Mouse (Mus musculus) lung, embryonic 14.5 days (tissue): Measurements from ENCODE around the gene Kcng4. TPM values are rescaled to one million over a fixed set of nuclear protein-coding genes. Genes with fewer than 3 reads are reported as not detected.

Source experiments
- ATAC-seq: fragments of 200-750 bp; cut with Nextera tagmentation; 2 replicates; pipeline ENCODE4 v1.8.0; 2017; ENCODE audit warnings: mild to moderate bottlenecking, moderate TSS enrichment, moderate library complexity; ENCODE audit not compliant: insufficient read depth
- DNase-seq: peaks from one replicate; pipeline ENCODE4 v3.0.0-alpha.2; 2015
- H3K27ac ChIP-seq: fragments of 300-500 bp; sonication (generic); 2 replicates; pipeline ENCODE4 v1.5.1; 2014; ENCODE audit warnings: low read depth, mild to moderate bottlenecking, moderate library complexity
- H3K27me3 ChIP-seq: fragments of 300-500 bp; sonication (generic); 2 replicates; pipeline ENCODE4 v1.6.1; 2014; ENCODE audit warnings: low read length, control low read depth; ENCODE audit not compliant: insufficient read depth
- H3K36me3 ChIP-seq: fragments of 300-500 bp; sonication (generic); 2 replicates; pipeline ENCODE4 v1.6.1; 2014; ENCODE audit warnings: control low read depth; ENCODE audit not compliant: insufficient read depth
- H3K4me1 ChIP-seq: fragments of 300-500 bp; sonication (generic); 2 replicates; pipeline ENCODE4 v1.6.1; 2014; ENCODE audit warnings: antibody characterized with exemption, control low read depth; ENCODE audit not compliant: insufficient read depth
- H3K4me2 ChIP-seq: fragments of 300-500 bp; sonication (generic); 2 replicates; pipeline ENCODE4 v1.6.1; 2014; ENCODE audit warnings: mild to moderate bottlenecking
- H3K4me3 ChIP-seq: fragments of 300-500 bp; sonication (generic); 2 replicates; pipeline ENCODE4 v1.5.1; 2014; ENCODE audit warnings: low read depth, low read length
- H3K9ac ChIP-seq: fragments of 300-500 bp; sonication (generic); 2 replicates; pipeline ENCODE4 v1.6.1; 2014
- H3K9me3 ChIP-seq: fragments of 300-500 bp; sonication (generic); 2 replicates; pipeline ENCODE4 v1.6.1; 2016; ENCODE audit warnings: low read depth, low read length, control low read depth
- CTCF ChIP-seq: IDR thresholded peaks from 2 replicates; pipeline ENCODE4 v1.5.1; 2016; ENCODE audit warnings: antibody characterized with exemption, low read depth
- WGBS: fragments of 180-500 bp; shearing (Covaris S2); extraction: QIAGEN DNeasy Blood & Tissue Kit; methylation state at CpG from one replicate; pipeline ENCODE4 v1.1.7; 2014; 5-methylcytosine and 5-hydroxymethylcytosine counted together
- polyA plus RNA-seq: library from polyadenylated mRNA; unstranded; fragments of >200 nt; fragmentation: Nextera tagmentation; extraction: Ambion mirVana; gene quantifications from 2 replicates; pipeline ENCODE4 v1.2.1, GENCODE M21; 2014

Kcng4 gene
- polyA plus RNA-seq, 1 experiment from 2014 or later: not detected

- Histone ChIP-seq H3K4me3 (no peak overlapping the region), H3K36me3 (0 out of 2 replicates have a peak, but pooled peaks cover under 1% of the 10 kb centered on the region), H3K9me3 (no peaks in the 10 kb centered on the region), H3K27me3 (no peaks in the 10 kb centered on the region), H3K27ac (no peak overlapping the region), H3K4me2 (no peak overlapping the region), H3K9ac (no peak overlapping the region), H3K4me1 (no peaks in the 10 kb centered on the region)
- no peak for DNase-seq
- no peak for ATAC-seq
- 90% methylated on average over 7 of the region's 7 CpGs for WGBS
- no peak for TF ChIP-seq CTCF
Observed at GRCm38 (mm10) chr8:119591456-119591855, 44.0 kb downstream of the Kcng4 start.

GRCm38 (mm10) chr8:119590348-119590747 is 45.1 kb downstream of the Kcng4 start:
- H3K4me2 ChIP-seq: no peak overlapping the region
- ATAC-seq: no peak
- no peak for DNase-seq
- no peaks in the 10 kb centered on the region for H3K27me3 ChIP-seq
- H3K36me3 ChIP-seq: no peaks in the 10 kb centered on the region
- H3K9ac ChIP-seq: no peak overlapping the region
- H3K4me3 ChIP-seq: no peak overlapping the region
- no peak overlapping the region for H3K27ac ChIP-seq
- no peaks in the 10 kb centered on the region for H3K4me1 ChIP-seq
- no peaks in the 10 kb centered on the region for H3K9me3 ChIP-seq
- no peak for TF ChIP-seq CTCF
- WGBS: 60% methylated on average over 14 of the region's 14 CpGs

GRCm38 (mm10) chr8:119588844-119589243 is 46.6 kb downstream of the Kcng4 start:
- DNase-seq: no peak
- Histone ChIP-seq H3K36me3 (no peaks in the 10 kb centered on the region), H3K4me2 (no peak overlapping the region), H3K9me3 (no peaks in the 10 kb centered on the region), H3K4me1 (no peaks in the 10 kb centered on the region), H3K9ac (no peak overlapping the region), H3K27me3 (no peaks in the 10 kb centered on the region), H3K27ac (no peak overlapping the region), H3K4me3 (no peak overlapping the region)
- ATAC-seq: no peak
- WGBS: 18% methylated on average over 10 of the region's 10 CpGs
- no peak for TF ChIP-seq CTCF

GRCm38 (mm10) chr8:119588321-119588720 is 47.2 kb downstream of the Kcng4 start:
- 54% methylated on average over 4 of the region's 4 CpGs for WGBS
- no peak for DNase-seq
- Histone ChIP-seq H3K4me2 (no peak overlapping the region), H3K27me3 (no peaks in the 10 kb centered on the region), H3K4me3 (no peak overlapping the region), H3K27ac (no peak overlapping the region), H3K9me3 (no peaks in the 10 kb centered on the region), H3K9ac (no peak overlapping the region), H3K36me3 (no peaks in the 10 kb centered on the region), H3K4me1 (no peaks in the 10 kb centered on the region)
- no peak for ATAC-seq
- no peak for TF ChIP-seq CTCF

GRCm38 (mm10) chr8:119585901-119586300 is 49.6 kb downstream of the Kcng4 start:
- Histone ChIP-seq H3K27me3 (no peaks in the 10 kb centered on the region), H3K9ac (peak overlapping the region; percentile 46), H3K4me3 (peak overlapping the region; percentile 37), H3K36me3 (no peaks in the 10 kb centered on the region), H3K27ac (no peak overlapping the region), H3K4me2 (peak overlapping the region; percentile 63), H3K9me3 (no peaks in the 10 kb centered on the region), H3K4me1 (no peaks in the 10 kb centered on the region)
- DNase-seq (peak; percentile 25), ATAC-seq (0 out of 2 replicates have a peak, but pooled peaks have one; percentile 24)
- WGBS: 6% methylated on average over 22 of the region's 24 CpGs
- TF ChIP-seq CTCF: no peak

GRCm38 (mm10) chr8:119580441-119581161 is 54.9 kb downstream of the Kcng4 start:
- 48% methylated on average over 5 of the region's 5 CpGs for WGBS
- H3K4me1 ChIP-seq: no peaks in the 10 kb centered on the region
- H3K9me3 ChIP-seq: no peaks in the 10 kb centered on the region
- ATAC-seq: no peak
- H3K4me2 ChIP-seq: no peak overlapping the region
- H3K27me3 ChIP-seq: peaks cover 14% of the 10 kb centered on the region
- H3K27ac ChIP-seq: no peak overlapping the region
- H3K4me3 ChIP-seq: no peak overlapping the region
- DNase-seq: no peak
- no peak for TF ChIP-seq CTCF
- no peak overlapping the region for H3K9ac ChIP-seq
- no peaks in the 10 kb centered on the region for H3K36me3 ChIP-seq

GRCm38 (mm10) chr8:119579096-119579495 is 56.4 kb downstream of the Kcng4 start:
- Histone ChIP-seq H3K4me1 (no peaks in the 10 kb centered on the region), H3K27ac (no peak overlapping the region), H3K4me3 (no peak overlapping the region), H3K4me2 (no peak overlapping the region), H3K9ac (no peak overlapping the region), H3K9me3 (no peaks in the 10 kb centered on the region), H3K36me3 (no peaks in the 10 kb centered on the region), H3K27me3 (peaks cover 15% of the 10 kb centered on the region)
- 25% methylated on average over 13 of the region's 13 CpGs for WGBS
- no peak for ATAC-seq
- no peak for TF ChIP-seq CTCF
- DNase-seq: no peak
